Mouse (Mus musculus): ENCODE measurements around the gene Rras.

Gene Rras

GRCm38 (mm10) chr7:45017242-45018061 is at the start of gene Rras:
Rras (plus strand) TSS chr7:45017961.
- DNase-seq (ENCODE audit: low spot score in 2 of 2), result peak; percentile 84 to 92

GRCm38 (mm10) chr7:44970231-44970691 is 47.5 kb upstream of the Rras start:
- peak; percentile 69 to 85 for DNase-seq (ENCODE audit: low spot score in 2 of 2)

GRCm38 (mm10) chr7:44971142-44971541 is 46.6 kb upstream of the Rras start:
- DNase-seq (ENCODE audit: low spot score in 2 of 2), result no peak

- DNase-seq (ENCODE audit: low spot score in 2 of 2), result no peak
Measured at GRCm38 (mm10) chr7:44973415-44974130, 44.2 kb upstream of the Rras start.

GRCm38 (mm10) chr7:44974383-44975116 is 43.2 kb upstream of the Rras start, which contains the start of gene Cpt1c:
Cpt1c (minus strand) TSS chr7:44974851.
- DNase-seq (ENCODE audit: low spot score in 2 of 2), result peak; percentile 56 to 81

- no peak for DNase-seq (ENCODE audit: low spot score in 2 of 2)
Measured at GRCm38 (mm10) chr7:44975117-44975419, 42.7 kb upstream of the Rras start.

- no peak for DNase-seq (ENCODE audit: low spot score in 2 of 2)
Measured at GRCm38 (mm10) chr7:44978300-44978699, 39.5 kb upstream of the Rras start.

- no peak for DNase-seq (ENCODE audit: low spot score in 2 of 2)
Measured at GRCm38 (mm10) chr7:44981539-44981938, 36.2 kb upstream of the Rras start.

GRCm38 (mm10) chr7:44983085-44983484 is 34.7 kb upstream of the Rras start:
- DNase-seq (ENCODE audit: low spot score in 2 of 2), result peak; percentile 85 to 87

GRCm38 (mm10) chr7:44983944-44984832 is 33.6 kb upstream of the Rras start:
- DNase-seq (ENCODE audit: low spot score in 2 of 2), result no peak

- DNase-seq (ENCODE audit: low spot score in 2 of 2), result no peak
Measured at GRCm38 (mm10) chr7:44984833-44985164, 33.0 kb upstream of the Rras start.

- peak in 1 of 2 experiments; percentile 69 for DNase-seq (ENCODE audit: low spot score in 2 of 2)
Measured at GRCm38 (mm10) chr7:44985595-44986191, 32.1 kb upstream of the Rras start.

GRCm38 (mm10) chr7:44986192-44986878 is 31.4 kb upstream of the Rras start, which contains the start of gene Prmt1:
Prmt1 (minus strand) TSS chr7:44986568.
- DNase-seq (ENCODE audit: low spot score in 2 of 2), result peak; percentile 97 to 98

GRCm38 (mm10) chr7:44986879-44987718 is 30.7 kb upstream of the Rras start:
- no peak for DNase-seq (ENCODE audit: low spot score in 2 of 2)

- no peak for DNase-seq (ENCODE audit: low spot score in 2 of 2)
Measured at GRCm38 (mm10) chr7:44996672-44997071, 21.1 kb upstream of the Rras start.

GRCm38 (mm10) chr7:44997231-44997939 is 20.4 kb upstream of the Rras start, which contains the start of gene Irf3:
Irf3 (plus strand) TSS chr7:44997648.
- peak; percentile 95 to 96 for DNase-seq (ENCODE audit: low spot score in 2 of 2)

- no peak for DNase-seq (ENCODE audit: low spot score in 2 of 2)
Measured at GRCm38 (mm10) chr7:44997940-44998428, 19.8 kb upstream of the Rras start.

GRCm38 (mm10) chr7:44998501-44998955 is 19.2 kb upstream of the Rras start, which contains the start of gene Bcl2l12:
Bcl2l12 (minus strand) TSS chr7:44998712.
- peak in 1 of 2 experiments; percentile 62 for DNase-seq (ENCODE audit: low spot score in 2 of 2)

Measured in urinary bladder, postnatal 36 days (tissue).